Mouse (Mus musculus) gastrocnemius, adult 2 months (tissue): Measurements from ENCODE around the gene Slc25a13. TPM values are rescaled to one million over a fixed set of nuclear protein-coding genes. Genes with fewer than 3 reads are reported as not detected.

Experiments used
- DNase-seq: peaks from one replicate; pipeline ENCODE4 v3.0.0; 2022
- H3K27ac ChIP-seq: fragments of 200-600 bp; 2 replicates; pipeline ENCODE4 v1.8.1; 2022; ENCODE audit warnings: mild to moderate bottlenecking
- H3K4me3 ChIP-seq: fragments of 200-600 bp; 2 replicates; pipeline ENCODE4 v1.8.1; 2022; ENCODE audit warnings: mild to moderate bottlenecking, moderate library complexity
- CTCF ChIP-seq: fragments of 200-600 bp; IDR thresholded peaks from 2 replicates; pipeline ENCODE4 v1.8.1; 2022; ENCODE audit warnings: antibody characterized with exemption, mild to moderate bottlenecking, moderate library complexity
- intact Hi-C: fragments of 180-260 bp; cut with DNase I; formaldehyde crosslinking; loops from one replicate; pipeline ENCODE4 v1.15.1; 2025
- total RNA-seq, 2 experiments: library from RNA; stranded (reverse); gene quantifications; 2 replicates each; pipeline ENCODE4 v1.2.3; 2021

Slc25a13 gene
- total RNA-seq, 2 experiments from 2014 or later, result 0.31 to 1.1 TPM

GRCm38 (mm10) chr6:6112767-6113528 lies 104.0 kb downstream of the Slc25a13 start:
- Histone ChIP-seq H3K4me3 (no peak overlapping the region), H3K27ac (no peak overlapping the region)
- intact Hi-C loops, result no loop called here
- DNase-seq, result no peak
- TF ChIP-seq CTCF, result no peak

DNA sequence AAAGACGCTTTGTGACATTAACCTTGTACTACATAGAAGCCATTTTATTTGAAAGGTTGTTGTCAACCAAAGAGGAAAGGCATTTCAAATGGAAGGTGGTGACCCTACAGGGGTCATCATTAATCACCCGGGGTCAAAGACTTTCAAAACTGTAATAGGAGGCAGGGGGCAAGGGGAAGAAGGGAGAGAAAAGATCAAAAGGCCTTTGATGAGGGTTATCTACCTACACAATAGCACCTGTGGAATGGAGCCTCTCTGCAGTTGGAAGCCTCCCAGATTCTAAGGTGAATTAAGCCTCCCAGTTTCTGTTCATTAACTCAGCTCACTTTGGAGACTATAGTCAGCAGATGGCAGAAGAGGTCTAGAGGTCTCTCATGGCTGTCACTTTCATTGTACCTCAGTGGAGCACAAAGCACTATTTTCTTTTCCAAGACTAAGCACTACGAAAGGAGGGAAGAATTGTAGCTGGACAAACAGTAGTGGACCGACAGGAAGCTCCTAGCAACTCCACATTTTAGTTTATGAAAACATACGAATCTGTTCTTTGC lies 109.5 kb downstream of the Slc25a13 start:
- intact Hi-C loops, result no loop called here
- TF ChIP-seq CTCF, result peak; percentile 14; the same call in 1 of the 2 replicates
- no peak for DNase-seq

DNA sequence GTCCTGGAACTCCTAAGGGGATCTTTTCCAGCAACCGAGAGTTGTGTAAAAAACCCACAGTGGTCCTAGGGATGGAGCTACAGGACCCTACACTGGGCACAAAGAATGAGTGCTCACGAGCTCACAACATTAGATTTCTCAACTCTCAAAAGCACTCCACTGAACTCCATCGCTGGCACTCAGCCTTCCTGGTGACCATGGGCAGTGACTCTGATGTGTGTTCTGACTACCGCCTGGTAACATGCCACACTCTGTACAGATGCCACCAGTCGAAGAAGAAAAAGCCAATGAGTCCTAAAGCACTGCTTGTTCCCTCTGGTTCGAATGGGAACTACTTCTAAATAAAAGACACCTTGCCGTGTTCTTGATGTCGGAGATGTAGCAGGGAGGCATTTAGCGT lies 111.4 kb downstream of the Slc25a13 start:
- intact Hi-C loops, result no loop called here
- no peak for TF ChIP-seq CTCF
- Histone ChIP-seq H3K27ac (no peak overlapping the region), H3K4me3 (no peak overlapping the region)
- no peak for DNase-seq

More for the DNA sequence above, 109.5 kb downstream of the Slc25a13 start:
- no peak overlapping the region for H3K4me3 ChIP-seq
- no peak overlapping the region for H3K27ac ChIP-seq

GRCm38 (mm10) chr6:6103469-6103868 lies 113.5 kb downstream of the Slc25a13 start:
- TF ChIP-seq CTCF, result no peak
- intact Hi-C loops, result no loop called here
- Histone ChIP-seq H3K27ac (no peak overlapping the region), H3K4me3 (no peak overlapping the region)
- no peak for DNase-seq

DNA sequence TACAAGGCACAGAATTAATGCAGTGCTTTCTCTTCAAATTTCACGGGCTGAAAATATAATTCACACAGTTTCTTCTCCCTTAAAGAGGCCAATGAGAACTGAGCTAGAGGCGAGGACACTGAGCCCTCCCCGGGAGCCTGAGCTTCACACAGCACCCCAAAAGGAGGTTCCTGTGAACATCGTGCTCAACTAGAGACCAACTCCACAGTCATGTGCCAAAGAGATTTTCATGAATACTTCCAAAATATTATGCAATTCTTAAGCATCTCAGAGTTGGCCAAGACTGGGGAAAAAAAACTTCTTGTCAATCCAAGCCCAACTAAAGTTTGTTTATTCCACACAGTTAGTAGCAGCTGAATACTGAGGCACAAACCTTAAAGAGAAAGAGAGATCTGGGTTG lies 115.4 kb downstream of the Slc25a13 start:
- peak; percentile 33 for DNase-seq
- intact Hi-C loops, result no loop called here
- peak overlapping the region; percentile 17; the same call in 1 of the 2 replicates for H3K4me3 ChIP-seq
- peak overlapping the region; percentile 48; the same call in 1 of the 2 replicates for H3K27ac ChIP-seq
- no peak for TF ChIP-seq CTCF

DNA sequence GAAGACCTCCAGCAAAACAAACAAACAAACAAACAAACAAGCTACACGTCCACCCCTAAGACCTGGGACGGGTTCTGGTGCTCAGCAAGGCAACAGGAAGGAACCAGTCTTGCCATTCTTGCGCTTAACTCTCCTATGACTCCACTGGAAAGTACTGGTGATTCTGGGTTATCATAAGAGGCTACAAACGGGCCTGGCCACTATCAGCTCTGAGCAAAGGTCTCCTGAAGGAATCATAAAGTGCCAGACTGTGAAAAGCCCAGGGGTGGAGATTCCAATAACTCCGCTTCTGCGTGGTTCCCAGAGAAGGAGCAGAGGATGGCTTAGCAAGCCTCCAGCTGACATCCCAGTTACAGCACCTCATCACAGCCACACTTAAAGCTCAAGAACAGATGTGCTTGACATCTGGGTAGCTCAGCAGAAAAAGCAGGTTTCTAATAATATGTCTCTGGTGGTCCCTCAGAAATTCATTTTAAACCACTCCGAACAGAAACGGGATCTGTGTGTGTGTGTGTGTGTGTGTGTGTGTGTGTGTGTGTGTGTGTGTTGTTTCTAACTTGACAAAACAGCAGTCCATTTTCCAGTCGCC lies 116.0 kb downstream of the Slc25a13 start:
- intact Hi-C loops, result no loop called here
- TF ChIP-seq CTCF, result no peak
- no peak for DNase-seq
- no peak overlapping the region for H3K4me3 ChIP-seq
- H3K27ac ChIP-seq, result no peak overlapping the region

DNA sequence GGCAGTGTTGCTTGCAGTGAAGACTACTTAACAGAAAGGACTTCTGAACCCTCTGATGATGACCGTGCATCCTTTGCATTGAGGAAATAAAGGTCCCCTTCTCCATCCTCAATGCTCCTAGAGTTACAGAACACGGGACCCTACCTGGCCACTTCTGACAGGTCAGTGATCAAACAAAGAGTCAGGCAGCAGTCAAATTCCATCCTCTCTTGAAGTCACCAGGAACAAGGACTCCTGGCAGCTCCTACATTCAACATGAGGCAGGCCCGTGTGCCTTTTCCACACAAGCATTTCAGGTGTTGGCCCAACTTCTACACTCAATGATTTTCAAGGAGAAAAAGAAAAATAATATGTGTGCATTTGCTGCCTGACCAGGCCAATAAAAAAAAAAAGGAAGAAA lies 123.0 kb downstream of the Slc25a13 start:
- Histone ChIP-seq H3K4me3 (no peak overlapping the region), H3K27ac (no peak overlapping the region)
- intact Hi-C loops, result no loop called here
- DNase-seq, result no peak
- no peak for TF ChIP-seq CTCF

DNA sequence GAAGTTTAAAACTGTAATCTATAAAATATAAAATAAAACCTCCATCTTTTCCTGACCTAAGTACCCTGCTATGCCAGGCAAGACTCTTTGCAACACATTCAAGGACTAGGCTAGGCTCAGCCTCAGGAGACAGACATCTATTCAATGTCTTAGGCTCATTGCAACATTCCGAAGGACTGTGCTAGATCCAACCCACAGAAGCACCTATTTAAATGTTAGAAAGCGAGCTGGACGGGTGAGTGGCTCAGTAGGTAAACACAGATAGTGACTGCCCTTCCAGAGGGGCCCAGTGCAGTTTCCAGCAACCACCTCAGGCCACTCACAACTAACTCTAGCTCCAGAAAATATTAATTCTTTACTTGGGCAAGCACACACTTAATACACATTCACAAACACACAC lies 123.5 kb downstream of the Slc25a13 start:
- no peak overlapping the region for H3K27ac ChIP-seq
- no peak overlapping the region for H3K4me3 ChIP-seq
- no peak for TF ChIP-seq CTCF
- DNase-seq, result no peak
- intact Hi-C loops, result no loop called here

GRCm38 (mm10) chr6:6092497-6092896 lies 124.5 kb downstream of the Slc25a13 start:
- no peak overlapping the region for H3K4me3 ChIP-seq
- no peak for TF ChIP-seq CTCF
- intact Hi-C loops, result no loop called here
- no peak for DNase-seq
- no peak overlapping the region for H3K27ac ChIP-seq

DNA sequence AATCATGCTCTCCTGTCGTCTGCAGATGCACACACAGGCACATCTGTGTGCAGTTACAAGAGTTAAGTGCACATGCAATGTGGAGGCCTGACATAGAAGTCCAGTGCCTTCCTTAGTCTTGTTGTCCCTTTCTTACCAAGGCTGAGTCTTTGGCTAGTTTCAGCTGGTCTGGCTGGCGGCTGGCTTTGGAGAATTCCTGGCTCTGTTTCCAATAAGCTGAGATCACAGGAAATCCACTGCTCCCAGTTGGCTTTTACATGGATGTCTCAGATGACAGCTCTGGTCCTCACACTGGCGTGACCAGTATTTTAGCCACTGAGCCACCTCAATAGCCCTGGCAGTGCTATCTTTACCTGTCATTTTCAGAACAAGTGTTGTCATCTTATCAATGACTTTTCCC lies 126.0 kb downstream of the Slc25a13 start:
- intact Hi-C loops, result no loop called here
- no peak for TF ChIP-seq CTCF
- Histone ChIP-seq H3K4me3 (no peak overlapping the region), H3K27ac (no peak overlapping the region)
- peak; percentile 25 for DNase-seq

- H3K4me3 ChIP-seq, result no peak overlapping the region
- no peak for TF ChIP-seq CTCF
- no peak overlapping the region for H3K27ac ChIP-seq
- DNase-seq, result no peak
- intact Hi-C loops, result no loop called here
Observed at GRCm38 (mm10) chr6:6088151-6088550, 128.8 kb downstream of the Slc25a13 start.

GRCm38 (mm10) chr6:6080484-6080883 lies 136.5 kb downstream of the Slc25a13 start:
- no peak for DNase-seq
- no peak for TF ChIP-seq CTCF
- H3K27ac ChIP-seq, result no peak overlapping the region
- no peak overlapping the region for H3K4me3 ChIP-seq
- intact Hi-C loops, result no loop called here

- no peak overlapping the region for H3K4me3 ChIP-seq
- TF ChIP-seq CTCF, result no peak
- DNase-seq, result no peak
- intact Hi-C loops, result no loop called here
- no peak overlapping the region for H3K27ac ChIP-seq
Observed at GRCm38 (mm10) chr6:6077234-6077633, 139.7 kb downstream of the Slc25a13 start.
